Mouse (Mus musculus) lung, adult 2 months (tissue): ENCODE results near the gene Gpr137. TPM values are rescaled to one million over a fixed set of nuclear protein-coding genes. Genes with fewer than 3 reads are reported as not detected.

Experiments used
- DNase-seq: peaks from one replicate; pipeline ENCODE4 v3.0.0; 2022
- H3K4me1 ChIP-seq: fragments of 200-500 bp; 2 replicates; pipeline ENCODE4 v1.6.1; 2011; ENCODE audit warnings: low read length; ENCODE audit not compliant: control insufficient read depth, insufficient read depth
- H3K4me3 ChIP-seq: fragments of 200-500 bp; replicated peaks from 2 replicates; pipeline ENCODE3; 2011; ENCODE audit warnings: low read depth, mild to moderate bottlenecking, control low read depth, low read length; ENCODE audit errors: extremely low read depth
- CTCF ChIP-seq: fragments of 200-500 bp; IDR thresholded peaks from 2 replicates; pipeline ENCODE4 v1.5.1; 2011; ENCODE audit warnings: mild to moderate bottlenecking, low read length, control low read depth; ENCODE audit not compliant: insufficient read depth
- POLR2A ChIP-seq: fragments of 200-500 bp; IDR thresholded peaks from 2 replicates; pipeline ENCODE4 v1.6.1; 2011; ENCODE audit warnings: low read depth, mild to moderate bottlenecking, control low read depth, low read length, borderline replicate concordance; ENCODE audit errors: extremely low read depth
- WGBS: fragments of 180-500 bp; shearing (Covaris S2); methylation state at CpG from one replicate; pipeline ENCODE4 v1.1.7; 2018; 5-methylcytosine and 5-hydroxymethylcytosine counted together
- polyA plus RNA-seq: library from polyadenylated mRNA; depleted of rRNA; stranded (reverse); fragments of >200 nt; gene quantifications from 2 replicates; pipeline ENCODE4 v1.2.3, GENCODE M21; 2012

Gpr137 gene
- polyA plus RNA-seq, 1 experiment = 85.1 TPM

- H3K4me1 ChIP-seq = peaks cover 7% of the 10 kb centered on the region; the same call in 1 of the 2 replicates
- no peak overlapping the region for H3K4me3 ChIP-seq
- WGBS = 92% methylated on average over 6 of the region's 6 CpGs
These were observed 1.4 kb upstream of the Gpr137 start for GRCm38 (mm10) chr19:6943709-6944108.

GRCm38 (mm10) chr19:6942764-6943163, 484 bp upstream of the Gpr137 start:
- TF ChIP-seq POLR2A (no peak), CTCF (no peak)
- Histone ChIP-seq H3K4me1 (peaks cover 7% of the 10 kb centered on the region; the same call in 1 of the 2 replicates), H3K4me3 (peak overlapping the region; percentile 75)
- WGBS = 24% methylated on average over 5 of the region's 5 CpGs
- DNase-seq = no peak

More at GRCm38 (mm10) chr19:6943709-6944108, 1.4 kb upstream of the Gpr137 start:
- TF ChIP-seq CTCF = no peak
- TF ChIP-seq POLR2A = no peak
- DNase-seq = no peak

DNA sequence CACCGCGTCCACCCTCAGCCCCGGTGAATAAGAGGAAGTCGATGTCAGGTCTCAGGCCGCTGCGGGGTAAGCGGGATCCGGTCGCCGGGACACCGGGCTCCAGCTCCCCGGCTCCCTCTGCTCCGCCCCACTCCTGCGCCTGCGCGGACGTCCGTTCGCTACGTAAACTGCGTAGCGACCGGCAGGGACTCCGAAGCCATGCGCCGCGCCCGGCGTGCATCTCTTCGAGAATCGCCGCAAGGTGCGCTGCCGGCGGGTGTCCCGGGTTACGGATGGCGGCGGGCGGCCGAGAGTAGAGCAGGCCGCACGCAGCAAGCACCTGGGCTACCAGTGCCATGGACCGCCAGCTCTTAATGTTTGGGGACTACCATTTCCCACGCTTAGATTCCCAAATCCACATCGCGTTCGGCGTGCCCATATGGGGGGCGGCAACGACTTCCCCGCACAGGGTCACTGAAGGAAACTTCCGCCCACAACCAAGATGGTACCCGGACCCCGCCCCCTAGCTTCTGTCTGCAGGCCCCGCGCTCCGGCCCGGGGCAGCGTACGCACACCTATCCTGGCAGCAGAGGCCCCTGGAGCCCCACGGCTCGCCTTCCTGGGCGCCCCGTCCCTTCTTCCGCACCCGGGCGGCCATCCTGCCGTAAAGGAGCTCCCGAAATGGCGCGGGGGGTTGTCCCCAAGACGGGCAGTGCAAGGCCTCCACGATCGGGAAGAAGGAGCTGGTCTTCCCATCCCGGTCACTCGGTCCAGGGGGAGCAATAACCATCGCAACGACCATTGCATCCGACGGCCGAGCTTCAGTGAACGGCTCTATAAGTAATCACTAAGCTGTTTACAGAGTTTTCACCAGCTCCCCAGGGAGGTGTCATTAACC, 670 bp downstream of the Gpr137 start, which contains the start of gene Bad:
TSS of gene Bad (plus strand) at position 490 of the 877 bp plus-strand sequence.
- TF ChIP-seq POLR2A (peak; percentile 49; the same call in 1 of the 2 replicates), CTCF (no peak)
- peak; percentile 96 for DNase-seq
- WGBS = under 1% methylated on average over 83 of the region's 83 CpGs
- peaks cover 7% of the 10 kb centered on the region; the same call in 1 of the 2 replicates for H3K4me1 ChIP-seq
- H3K4me3 ChIP-seq = peak within 1 kb of the TSS; percentile 99

- Histone ChIP-seq H3K4me3 (peak overlapping the region; percentile 87), H3K4me1 (peaks cover 7% of the 10 kb centered on the region; the same call in 1 of the 2 replicates)
- no peak for DNase-seq
- TF ChIP-seq CTCF = no peak
- no peak for TF ChIP-seq POLR2A
- 21% methylated on average over 29 of the region's 29 CpGs for WGBS
These were observed 1.6 kb downstream of the Gpr137 start for GRCm38 (mm10) chr19:6940396-6941351.

DNA sequence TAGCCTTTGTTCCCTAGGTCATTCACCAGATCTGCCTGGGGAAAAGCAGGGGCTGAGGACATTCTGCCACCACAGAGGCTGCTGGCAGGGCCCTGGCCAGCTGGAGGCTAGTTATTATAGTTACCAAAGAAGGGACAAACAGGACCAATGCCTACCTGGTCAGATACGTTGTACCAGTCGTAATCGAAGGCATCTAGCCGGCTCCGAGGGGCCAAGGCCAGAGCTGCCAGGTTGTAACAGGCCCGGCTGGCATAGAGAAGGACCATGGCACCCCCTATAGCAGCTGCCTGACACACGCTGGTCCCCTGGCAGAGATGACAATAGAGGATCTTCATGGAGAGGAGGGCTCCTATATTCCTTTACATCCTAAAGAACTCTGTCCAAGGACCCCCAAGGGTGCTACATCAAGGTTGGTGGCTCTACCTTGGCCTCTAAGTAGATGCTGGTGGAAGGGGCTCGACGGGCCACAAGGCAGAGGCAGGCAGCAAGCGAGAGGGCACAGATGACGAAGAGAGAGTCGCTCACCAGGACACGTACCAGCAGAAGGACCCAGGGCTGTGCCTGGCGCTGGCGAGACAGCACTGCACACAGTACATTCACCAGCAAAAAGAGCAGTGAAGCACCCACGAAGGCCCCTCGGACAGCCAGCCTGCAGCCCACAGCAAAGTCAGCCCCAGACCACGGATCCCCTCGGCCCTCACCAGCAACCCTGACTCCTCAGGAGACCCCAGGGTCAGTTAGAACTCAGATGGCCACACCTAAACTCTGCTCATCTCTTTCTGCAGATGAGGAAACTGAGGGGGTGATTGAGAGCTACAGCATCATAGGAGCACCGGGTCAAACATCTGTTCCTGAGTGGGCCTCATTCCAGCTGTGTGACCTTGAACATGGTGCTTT, 2.9 kb downstream of the Gpr137 start:
- DNase-seq = no peak
- TF ChIP-seq POLR2A (no peak), CTCF (no peak)
- peaks cover 7% of the 10 kb centered on the region; the same call in 1 of the 2 replicates for H3K4me1 ChIP-seq
- no peak overlapping the region for H3K4me3 ChIP-seq
- WGBS = 91% methylated on average over 20 of the region's 20 CpGs

GRCm38 (mm10) chr19:6937541-6938465, 4.5 kb downstream of the Gpr137 start:
- DNase-seq = no peak
- no peak for TF ChIP-seq POLR2A
- TF ChIP-seq CTCF = no peak

DNA sequence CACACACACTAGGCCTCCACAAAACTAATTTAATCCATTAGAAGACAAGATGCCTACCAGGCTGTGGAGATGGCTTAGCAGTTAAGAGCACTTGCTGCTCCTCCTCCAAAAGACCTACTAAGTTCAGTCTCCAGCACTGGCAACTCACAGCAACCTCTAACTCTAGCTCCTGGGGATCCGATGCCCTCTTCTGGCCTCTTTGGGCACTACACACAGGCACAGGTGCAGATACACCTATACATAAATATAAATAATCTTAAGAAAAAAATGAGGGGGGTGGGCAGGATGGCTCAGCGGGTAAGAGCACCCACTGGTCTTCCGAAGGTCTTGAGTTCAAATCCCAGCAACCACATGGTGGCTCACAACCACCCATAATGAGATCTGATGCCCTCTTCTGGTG, 6.0 kb downstream of the Gpr137 start:
- no peak for DNase-seq
- TF ChIP-seq CTCF = 0 out of 2 replicates have a peak, but pooled peaks have one; percentile 29
- no peak for TF ChIP-seq POLR2A
- H3K4me3 ChIP-seq = no peak overlapping the region
- H3K4me1 ChIP-seq = peaks cover 7% of the 10 kb centered on the region; the same call in 1 of the 2 replicates
- WGBS = 29% methylated on average over 3 of the region's 3 CpGs

More at GRCm38 (mm10) chr19:6937541-6938465, 4.5 kb downstream of the Gpr137 start:
- whole genome bisulfite sequencing = 79% methylated on average over 16 of the region's 16 CpGs
- Histone ChIP-seq H3K4me1 (peaks cover 9% of the 10 kb centered on the region; the same call in 1 of the 2 replicates), H3K4me3 (no peak overlapping the region)
